Mouse (Mus musculus): ENCODE measurements around the gene Efhc1. TPM values are rescaled to one million over a fixed set of nuclear protein-coding genes. Genes with fewer than 3 reads are reported as not detected.

The Efhc1 gene
- total and polyA plus RNA-seq, 3 experiments, result not detected

DNA sequence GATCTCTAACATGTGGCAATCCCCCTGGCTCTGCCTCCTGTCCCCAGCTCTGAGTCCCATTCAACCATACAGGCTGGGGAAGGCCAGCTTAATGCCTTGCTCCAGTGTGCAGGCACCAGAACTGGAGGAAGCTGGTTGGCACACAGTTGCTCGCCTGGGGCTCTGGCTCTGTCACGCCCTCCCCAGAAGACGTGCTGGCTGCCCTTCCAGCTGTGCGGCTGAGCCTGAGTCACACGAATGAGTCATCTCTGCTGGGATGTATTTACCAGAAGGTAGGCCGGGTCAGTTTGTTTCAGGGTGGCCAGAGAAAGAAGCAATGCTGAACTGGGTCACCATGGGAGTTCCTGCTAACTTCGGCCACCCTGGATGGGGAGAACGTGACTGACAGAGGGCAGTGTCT, 63.0 kb downstream of the Efhc1 start:
- Histone ChIP-seq H3K79me2 (ENCODE audit: control insufficient read depth, insufficient read depth, low read length, poor library complexity) (no peaks in the 10 kb centered on the region), H3K4me3 (ENCODE audit: control insufficient read depth in 1 of 2, insufficient read depth in 1 of 2, low read depth in 2 of 2, low read length in 2 of 2) (no peak overlapping the region), H3K9me3 (replicated peaks; ENCODE audit: insufficient read depth, low read length) (no peaks in the 10 kb centered on the region), H3K9ac (ENCODE audit: control insufficient read depth, low read depth, low read length, poor library complexity, severe bottlenecking) (no peak overlapping the region), H3K4me1 (ENCODE audit: control insufficient read depth in 1 of 2, insufficient read depth in 2 of 2, low read length in 2 of 2) (no peaks in the 10 kb centered on the region), H3K36me3 (ENCODE audit: control insufficient read depth in 1 of 2, insufficient read depth in 2 of 2, low read length in 2 of 2) (no peaks in the 10 kb centered on the region), H3K27me3 (ENCODE audit: control insufficient read depth in 1 of 2, insufficient read depth in 2 of 2, low read length in 2 of 2) (no peaks in the 10 kb centered on the region), H3K27ac (ENCODE audit: control insufficient read depth, low read depth, low read length) (no peak overlapping the region)
- peak; percentile 29 for DNase-seq (ENCODE audit: low read depth, low spot score)
- TF ChIP-seq SMC3 (IDR thresholded peaks at IDR 0.05; ENCODE audit: low read depth, low read length) (no peak), USF1 (IDR thresholded peaks at IDR 0.05; ENCODE audit: low read depth, low read length) (no peak), GABPA (IDR thresholded peaks at IDR 0.05; ENCODE audit: low read depth, low read length) (no peak), RCOR1 (IDR thresholded peaks at IDR 0.05; ENCODE audit: low read depth, low read length) (no peak), USF2 (IDR thresholded peaks at IDR 0.05; ENCODE audit: borderline replicate concordance in 1 of 2, insufficient read depth in 1 of 2, low read depth in 1 of 2, low read length in 2 of 2) (no peak), POLR2AphosphoS5 (IDR thresholded peaks at IDR 0.05; ENCODE audit: borderline replicate concordance, low read depth, low read length) (no peak), TAL1 (IDR thresholded peaks at IDR 0.05; ENCODE audit: low read length) (no peak), TBP (IDR thresholded peaks at IDR 0.05; ENCODE audit: low read depth, low read length) (no peak), NELFE (IDR thresholded peaks at IDR 0.05; ENCODE audit: low read depth, low read length) (no peak), ELF1 (IDR thresholded peaks at IDR 0.05; ENCODE audit: low read depth, low read length) (no peak), UBTF (IDR thresholded peaks at IDR 0.05; ENCODE audit: borderline replicate concordance, insufficient read depth, low read depth, low read length) (no peak), CTCF (IDR thresholded peaks at IDR 0.05 in 2 of 3, conservative IDR thresholded peaks at IDR 0.05 in 1 of 3; ENCODE audit: control insufficient read depth in 1 of 3, insufficient read depth in 1 of 3, low read depth in 2 of 3, low read length in 3 of 3, poor library complexity in 1 of 3, severe bottlenecking in 1 of 3) (no peak), MAFK (IDR thresholded peaks at IDR 0.05; ENCODE audit: borderline replicate concordance, low read depth, low read length) (no peak), MEF2A (IDR thresholded peaks at IDR 0.05; ENCODE audit: extremely low read depth, insufficient replicate concordance, low read depth, low read length, poor library complexity, severe bottlenecking) (no peak), ZC3H11A (IDR thresholded peaks at IDR 0.05; ENCODE audit: low read depth, low read length) (no peak), RAD21 (IDR thresholded peaks at IDR 0.05; ENCODE audit: low read depth, low read length) (no peak), HCFC1 (IDR thresholded peaks at IDR 0.05; ENCODE audit: low read depth, low read length) (no peak)

DNA sequence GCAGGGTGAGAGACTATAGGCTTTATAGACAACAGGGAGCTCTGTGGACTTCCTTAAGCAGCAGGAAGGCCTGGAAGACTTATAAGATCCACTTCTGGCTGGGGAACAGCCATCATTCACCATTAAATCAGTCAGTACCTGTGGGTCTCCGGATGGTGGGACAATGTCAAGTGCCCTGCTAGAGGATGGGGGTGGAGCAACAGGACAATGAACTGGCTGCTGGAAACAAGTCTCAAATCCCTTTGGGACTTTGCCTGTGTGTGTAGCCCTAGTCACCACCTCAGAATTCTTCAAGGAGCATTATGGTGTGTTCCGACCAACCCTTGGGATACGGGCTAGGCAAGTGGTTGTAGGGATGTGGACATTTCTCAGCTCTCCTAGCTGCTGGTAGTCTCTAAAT, 71.7 kb downstream of the Efhc1 start:
- TF ChIP-seq ZNF384 (IDR thresholded peaks at IDR 0.05; ENCODE audit: low read depth, low read length), result no peak
- TF ChIP-seq USF1 (IDR thresholded peaks at IDR 0.05; ENCODE audit: low read depth, low read length), result no peak
- TF ChIP-seq KAT2A (conservative IDR thresholded peaks at IDR 0.05; ENCODE audit: low read depth, low read length), result no peak
- TF ChIP-seq GATA1 (IDR thresholded peaks at IDR 0.05; ENCODE audit: low read depth, low read length), result no peak
- no peak for TF ChIP-seq USF2 (IDR thresholded peaks at IDR 0.05; ENCODE audit: borderline replicate concordance in 1 of 2, insufficient read depth in 1 of 2, low read depth in 1 of 2, low read length in 2 of 2)
- no peak for TF ChIP-seq TAL1 (IDR thresholded peaks at IDR 0.05; ENCODE audit: low read length)
- TF ChIP-seq NELFE (IDR thresholded peaks at IDR 0.05; ENCODE audit: low read depth, low read length), result no peak
- H3K27ac ChIP-seq (ENCODE audit: control insufficient read depth, low read depth, low read length), result no peak overlapping the region

More for the DNA sequence above, 71.7 kb downstream of the Efhc1 start:
- no peak for DNase-seq (ENCODE audit: low read depth, low spot score)
- Histone ChIP-seq H3K4me3 (ENCODE audit: control insufficient read depth in 1 of 2, insufficient read depth in 1 of 2, low read depth in 2 of 2, low read length in 2 of 2) (no peak overlapping the region), H3K36me3 (ENCODE audit: control insufficient read depth in 1 of 2, insufficient read depth in 2 of 2, low read length in 2 of 2) (peaks cover 0 to 6% of the 10 kb centered on the region in 2 experiments; a peak in 2 of 4 replicates), H3K4me1 (ENCODE audit: control insufficient read depth in 1 of 2, insufficient read depth in 2 of 2, low read length in 2 of 2) (peaks cover 0 to 9% of the 10 kb centered on the region in 2 experiments; a peak in 3 of 4 replicates), H3K79me2 (ENCODE audit: control insufficient read depth, insufficient read depth, low read length, poor library complexity) (no peaks in the 10 kb centered on the region), H3K9ac (ENCODE audit: control insufficient read depth, low read depth, low read length, poor library complexity, severe bottlenecking) (no peak overlapping the region), H3K9me3 (replicated peaks; ENCODE audit: insufficient read depth, low read length) (no peaks in the 10 kb centered on the region), H3K27me3 (ENCODE audit: control insufficient read depth in 1 of 2, insufficient read depth in 2 of 2, low read length in 2 of 2) (no peaks in the 10 kb centered on the region)
